Mouse (Mus musculus) right cerebral cortex, postnatal 25 days (tissue): ENCODE data around the gene Plekhg4.

Experiments used
- DNase-seq: peaks from one replicate; pipeline ENCODE4 v3.0.0; 2022

The Plekhg4 gene

DNA sequence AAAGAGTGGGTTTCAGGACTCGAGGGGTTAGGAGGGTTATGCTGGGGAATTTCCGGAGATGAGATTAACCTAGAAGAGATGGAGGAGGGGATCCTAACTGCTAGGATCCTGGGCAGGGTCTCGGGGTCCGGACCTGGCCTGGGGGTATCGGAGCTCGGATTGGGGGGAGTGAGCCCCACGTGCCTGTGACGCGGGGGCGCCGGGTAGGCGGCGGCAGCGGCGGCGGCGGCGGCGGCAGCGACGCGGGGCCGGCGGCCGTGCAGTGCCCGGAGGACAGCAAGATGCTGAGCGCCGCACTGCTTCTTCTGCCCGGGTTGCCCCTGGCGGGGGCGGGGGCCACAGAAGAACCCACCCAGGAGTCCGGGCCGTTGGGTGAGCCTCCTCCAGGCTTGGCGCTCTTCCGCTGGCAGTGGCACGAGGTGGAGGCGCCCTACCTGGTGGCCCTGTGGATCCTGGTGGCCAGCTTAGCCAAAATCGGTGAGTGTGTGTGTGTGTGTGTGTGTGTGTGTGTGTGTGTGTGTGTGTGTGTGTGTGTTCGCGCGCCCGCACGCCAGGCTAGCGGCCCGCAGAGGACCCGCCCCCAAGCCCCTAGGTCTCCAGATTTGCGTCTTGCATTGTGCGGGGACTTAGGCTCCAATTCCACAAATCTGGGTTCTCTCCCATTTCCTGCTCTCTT lies 23.8 kb upstream of the Plekhg4 start:
- peak; percentile 61 for DNase-seq

GRCm38 (mm10) chr8:105350186-105350585 lies 22.9 kb upstream of the Plekhg4 start:
- no peak for DNase-seq

DNA sequence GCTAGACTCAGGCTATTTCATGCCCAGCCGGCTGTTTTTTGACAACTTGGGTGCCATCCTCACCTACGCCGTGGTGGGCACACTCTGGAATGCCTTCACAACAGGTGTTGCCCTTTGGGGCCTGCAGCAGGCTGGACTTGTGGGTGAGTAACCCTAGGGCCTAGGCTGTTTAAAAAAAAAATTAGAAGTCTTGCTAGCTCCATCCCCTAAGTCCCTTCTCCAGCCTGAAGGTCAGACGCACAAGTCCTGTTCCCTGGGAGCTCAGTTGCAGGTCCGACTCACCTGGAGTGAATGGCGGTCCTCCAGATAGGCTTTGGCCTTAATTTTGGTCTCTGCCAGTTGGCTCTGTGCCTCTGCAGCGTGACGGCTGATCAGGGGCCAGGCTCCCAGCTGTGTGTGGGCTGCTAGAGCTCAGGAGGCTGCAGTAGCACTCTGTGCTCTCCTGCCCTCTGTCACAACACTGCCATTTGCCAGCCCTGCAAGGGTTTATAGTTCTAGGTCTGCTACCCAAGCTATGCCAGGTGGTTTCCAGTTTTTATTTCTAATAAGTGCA lies 19.4 kb upstream of the Plekhg4 start:
- no peak for DNase-seq

GRCm38 (mm10) chr8:105354549-105354948 lies 18.5 kb upstream of the Plekhg4 start:
- no peak for DNase-seq

DNA sequence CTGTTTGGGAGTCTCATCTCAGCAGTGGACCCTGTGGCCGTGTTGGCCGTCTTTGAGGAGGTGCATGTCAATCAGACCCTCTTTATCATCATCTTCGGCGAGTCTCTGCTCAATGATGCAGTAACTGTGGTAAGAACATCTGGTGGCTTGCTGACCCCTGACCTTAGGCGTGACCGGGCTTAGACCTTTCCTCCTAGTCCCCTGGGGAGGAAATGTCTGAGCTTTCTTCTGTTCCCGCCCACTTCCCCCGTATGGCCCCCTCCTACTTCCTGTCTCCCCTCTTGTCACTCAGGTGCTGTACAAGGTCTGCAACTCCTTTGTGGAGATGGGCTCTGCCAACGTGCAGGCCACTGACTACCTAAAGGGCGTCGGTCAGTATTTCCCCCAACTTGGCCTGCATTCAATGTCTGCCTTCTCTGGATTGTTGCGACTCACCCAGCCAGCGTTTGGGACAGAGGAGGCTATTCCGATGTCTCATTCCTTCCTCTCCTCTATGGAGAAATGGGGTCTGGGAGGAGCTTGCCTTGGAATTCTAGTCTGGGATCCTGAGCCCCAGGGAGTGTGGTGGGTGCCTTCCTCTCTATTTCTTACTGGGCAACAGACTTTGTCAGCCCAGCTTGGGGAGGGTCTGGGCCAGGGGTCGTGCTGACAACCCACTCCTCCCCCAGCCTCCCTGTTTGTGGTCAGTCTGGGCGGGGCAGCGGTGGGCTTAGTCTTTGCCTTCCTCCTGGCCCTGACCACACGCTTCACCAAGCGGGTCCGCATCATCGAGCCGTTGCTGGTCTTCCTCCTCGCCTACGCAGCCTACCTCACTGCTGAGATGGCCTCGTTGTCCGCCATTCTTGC lies 17.7 kb upstream of the Plekhg4 start:
- no peak for DNase-seq

GRCm38 (mm10) chr8:105356681-105357080 lies 16.4 kb upstream of the Plekhg4 start:
- DNase-seq, result no peak

- DNase-seq, result no peak
These were observed 13.9 kb upstream of the Plekhg4 start for GRCm38 (mm10) chr8:105359208-105359607.

GRCm38 (mm10) chr8:105359646-105360045 lies 13.4 kb upstream of the Plekhg4 start:
- no peak for DNase-seq

DNA sequence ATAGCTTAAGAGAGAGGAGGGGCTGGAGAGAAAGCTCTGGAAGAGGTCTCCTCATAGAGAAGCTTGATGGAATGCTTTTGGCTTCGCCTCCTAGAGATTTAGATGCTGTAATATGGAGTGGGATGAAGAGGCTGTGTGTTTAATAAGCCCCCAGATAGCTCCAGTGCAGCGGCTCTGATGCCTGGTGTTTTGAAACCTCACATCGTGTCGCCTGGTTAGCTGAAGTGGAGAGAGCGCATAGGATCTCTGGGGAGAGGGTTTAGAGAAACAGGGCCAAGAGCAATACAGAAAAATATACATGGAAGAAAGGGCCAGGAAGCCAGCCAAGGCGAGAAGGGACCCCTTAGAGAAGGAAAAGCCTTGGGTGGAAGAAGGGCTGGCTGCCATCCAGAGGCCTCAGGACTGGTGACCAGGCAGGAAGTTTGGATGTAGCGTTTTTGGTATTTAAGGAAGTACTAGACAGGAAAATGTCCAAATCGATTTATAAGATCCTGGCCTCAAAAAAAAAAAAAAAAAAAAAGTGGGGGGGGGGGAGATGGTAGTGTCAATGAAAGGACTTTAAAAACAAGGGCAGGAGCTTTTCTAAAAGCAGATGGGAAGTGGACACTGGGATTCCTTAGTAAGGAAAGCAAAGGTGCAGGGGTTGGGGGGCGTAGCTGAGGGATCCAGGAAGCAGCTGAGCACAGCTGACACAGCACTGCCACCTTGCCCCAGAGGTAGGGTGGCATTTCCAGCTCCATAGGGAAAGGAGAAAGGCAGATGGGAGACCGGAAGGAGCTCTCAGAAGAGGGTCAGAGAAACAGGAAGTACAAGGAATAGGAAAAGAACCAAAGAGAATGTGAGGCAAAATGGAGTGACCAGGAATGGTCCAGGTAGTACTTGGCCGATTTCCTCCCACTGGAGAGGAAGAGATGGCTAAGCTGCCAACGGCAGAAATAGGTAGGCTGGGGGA lies 11.0 kb upstream of the Plekhg4 start:
- DNase-seq, result no peak

DNA sequence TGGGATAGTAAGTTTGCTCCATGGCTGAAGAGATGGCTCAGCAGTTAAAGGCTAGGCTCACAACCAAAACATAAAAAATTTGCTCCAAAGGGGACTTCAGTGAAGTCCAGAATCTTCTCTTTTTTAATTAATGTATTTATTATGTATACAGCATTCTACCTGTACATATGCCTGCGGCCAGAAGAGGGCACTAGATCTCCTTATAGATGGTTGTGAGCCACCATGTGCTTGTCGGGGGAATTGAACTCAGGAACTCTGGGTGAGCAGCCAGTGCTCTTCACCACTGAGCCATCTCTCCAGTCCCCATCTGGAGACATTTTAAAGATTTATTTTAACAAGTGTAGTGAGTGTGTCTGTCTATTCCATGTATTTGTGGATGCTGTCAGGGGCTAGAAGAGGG lies 6.0 kb upstream of the Plekhg4 start:
- no peak for DNase-seq

- DNase-seq, result no peak
These were observed 601 bp upstream of the Plekhg4 start for GRCm38 (mm10) chr8:105372473-105372872.

- no peak for DNase-seq
These were observed 1.5 kb downstream of the Plekhg4 start for GRCm38 (mm10) chr8:105374513-105374966.

- DNase-seq, result no peak
These were observed 5.6 kb downstream of the Plekhg4 start for GRCm38 (mm10) chr8:105378673-105379072.

- no peak for DNase-seq
These were observed 7.2 kb downstream of the Plekhg4 start for GRCm38 (mm10) chr8:105380308-105380707.

DNA sequence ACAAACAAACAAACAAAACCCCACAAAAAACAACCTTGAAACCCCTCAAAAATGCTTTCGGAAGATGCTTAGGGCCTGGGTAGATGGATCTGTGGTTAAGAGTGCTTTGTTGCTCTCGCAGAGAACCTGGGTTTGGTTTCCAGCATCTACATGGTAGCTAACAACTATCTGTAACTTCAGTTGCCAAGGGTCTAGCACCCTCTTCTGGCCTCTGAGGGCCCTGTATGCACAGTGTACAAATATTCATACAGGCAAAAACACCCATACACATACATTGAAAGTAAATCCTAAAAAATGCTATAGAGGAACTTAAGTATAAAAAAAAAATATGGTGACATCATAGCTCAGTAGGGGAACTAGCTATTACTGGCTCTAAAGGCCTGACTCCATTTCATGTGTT lies 11.0 kb downstream of the Plekhg4 start:
- no peak for DNase-seq

DNA sequence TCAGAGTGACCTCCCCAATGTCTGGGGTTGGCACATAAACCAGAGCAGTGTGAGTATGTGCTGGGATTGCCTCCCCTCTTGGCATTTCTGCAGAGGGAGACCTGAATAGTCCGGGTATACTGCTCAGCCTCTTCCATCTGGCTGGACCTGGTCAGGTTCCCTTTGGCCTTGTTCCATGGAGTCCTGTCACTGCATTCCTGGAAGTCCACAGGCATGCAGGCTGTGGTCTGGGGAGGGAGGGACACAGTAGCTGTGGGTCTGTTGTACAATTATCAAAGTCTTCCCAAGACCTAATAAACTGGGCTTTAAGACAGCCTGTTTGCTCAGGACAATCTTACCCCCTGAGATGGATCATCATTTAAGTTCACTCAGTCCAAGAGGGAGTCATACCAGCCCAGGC lies 14.1 kb downstream of the Plekhg4 start:
- no peak for DNase-seq

GRCm38 (mm10) chr8:105389096-105389495 lies 16.0 kb downstream of the Plekhg4 start:
- DNase-seq, result no peak

DNA sequence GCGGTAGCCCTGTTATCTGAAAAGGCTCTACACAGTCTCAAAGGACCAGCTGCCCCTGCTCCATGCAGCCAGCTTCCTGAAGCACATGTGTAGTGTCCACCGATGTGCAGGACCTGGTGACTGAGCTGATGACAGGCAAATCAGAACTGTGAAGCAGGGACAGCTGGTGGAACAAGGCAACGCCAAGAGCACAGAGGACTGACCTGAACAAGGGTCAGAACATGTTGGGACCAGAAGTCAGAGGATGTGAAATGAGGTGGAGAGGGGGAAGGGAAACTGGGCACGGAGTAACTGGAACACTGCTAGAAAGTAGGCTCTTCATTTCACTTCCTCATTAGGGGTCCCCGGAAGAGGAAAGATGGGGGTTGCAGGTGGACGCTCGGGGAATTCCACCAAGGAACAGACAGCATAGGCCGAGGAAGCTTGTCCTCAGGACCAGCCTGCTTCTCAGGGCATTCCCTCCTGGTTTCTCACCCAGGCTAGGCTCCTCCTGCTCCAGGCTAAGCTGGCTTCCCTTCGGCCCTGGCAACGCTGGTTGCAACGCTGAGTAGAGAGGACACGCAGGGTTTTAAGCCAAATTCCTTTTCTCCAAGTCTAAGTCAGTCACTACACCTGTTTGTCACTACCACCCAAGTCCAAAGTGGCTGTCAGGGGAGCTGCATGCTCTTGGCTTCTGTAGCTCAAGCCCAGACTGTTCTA lies 20.2 kb downstream of the Plekhg4 start:
- DNase-seq, result no peak

GRCm38 (mm10) chr8:105393915-105394314 lies 20.8 kb downstream of the Plekhg4 start:
- DNase-seq, result no peak

GRCm38 (mm10) chr8:105397747-105398146 lies 24.7 kb downstream of the Plekhg4 start:
- no peak for DNase-seq

DNA sequence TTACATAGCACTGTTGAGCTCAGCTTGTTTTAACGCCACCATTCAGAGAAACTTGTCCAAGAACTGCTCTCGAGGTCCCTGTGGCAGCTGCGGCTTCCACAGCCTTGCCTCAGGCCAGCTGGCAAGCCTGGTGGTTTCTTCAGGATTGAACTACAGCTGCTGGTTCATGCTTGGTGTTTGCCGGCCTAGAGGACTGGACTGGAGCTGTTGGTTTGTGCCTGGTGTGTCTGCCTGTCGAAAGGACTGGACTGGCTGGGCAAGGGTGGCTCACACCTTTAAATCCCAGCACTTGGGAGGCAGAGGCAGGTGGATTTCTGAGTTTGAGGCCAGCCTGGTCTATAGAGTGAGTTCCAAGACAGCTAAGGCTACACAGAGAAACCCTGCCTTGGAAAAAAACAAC lies 26.9 kb downstream of the Plekhg4 start:
- no peak for DNase-seq

GRCm38 (mm10) chr8:105403467-105403866 lies 30.4 kb downstream of the Plekhg4 start:
- no peak for DNase-seq
